Mouse (Mus musculus): ENCODE results near the gene Gm960.

DNA sequence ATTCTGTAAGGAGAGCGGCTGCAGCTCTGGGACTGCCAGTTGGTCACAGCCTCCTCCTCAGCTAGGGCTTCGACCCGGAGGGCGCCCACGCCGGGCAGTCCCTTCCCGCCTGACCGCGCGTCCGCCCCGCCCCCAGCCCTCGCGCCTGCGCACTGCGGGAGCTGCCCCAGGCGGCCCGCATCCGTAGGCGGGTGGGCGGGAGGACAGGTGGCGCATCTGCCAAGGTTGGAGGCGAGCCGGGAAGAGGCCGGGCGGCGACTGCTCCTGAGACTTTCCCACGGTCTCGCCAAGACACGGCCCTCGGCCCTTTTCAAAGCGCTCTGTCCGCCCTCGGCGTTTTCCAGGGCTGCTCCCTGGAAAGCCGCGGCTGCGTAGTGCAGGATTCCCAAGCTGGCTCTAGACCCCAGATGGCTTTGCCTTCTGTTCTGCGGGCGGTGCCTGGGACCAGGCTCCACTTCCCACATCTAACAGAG, at the start of gene Gm960:
- TF ChIP-seq CTCF (IDR thresholded peaks at IDR 0.05; ENCODE audit: low read depth) (no peak), EP300 (IDR thresholded peaks at IDR 0.05; ENCODE audit: low read depth) (no peak)
